Mouse (Mus musculus): ENCODE data around the gene Calml4. TPM values are rescaled to one million over a fixed set of nuclear protein-coding genes. Genes with fewer than 3 reads are reported as not detected.
"Not testable (repeated sequence)": the region's sequence is repeated elsewhere in the genome, so short reads cannot be mapped to it uniquely, and the experiment has no call there.

The Calml4 gene
- polyA plus RNA-seq, 1 experiment from 2014 or later = 107 TPM

DNA sequence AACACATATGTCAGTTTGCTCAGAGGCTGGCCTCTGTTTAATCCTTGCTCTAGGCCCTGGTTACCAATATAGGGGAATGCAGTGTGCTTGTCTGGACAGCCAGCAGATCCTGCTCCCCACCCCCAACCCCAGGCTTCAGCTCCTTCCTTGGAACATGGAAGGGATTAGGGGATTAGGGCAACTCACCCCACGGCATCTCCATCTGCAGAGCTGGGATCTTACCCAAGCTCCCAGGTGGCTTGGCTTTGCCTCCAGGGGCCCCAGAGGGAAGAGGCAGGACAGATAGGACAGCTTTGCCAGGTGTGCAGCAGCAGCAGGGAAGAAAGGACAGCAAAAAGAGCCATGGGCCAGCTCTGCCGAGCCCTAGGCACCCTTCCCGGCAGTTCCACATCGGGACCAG lies 3.0 kb downstream of the Calml4 start:
- Histone ChIP-seq H3K36me3 (no peaks in the 10 kb centered on the region), H3K27ac (no peak overlapping the region), H3K9me3 (replicated peaks) (no peaks in the 10 kb centered on the region), H3K9ac (no peak overlapping the region), H3K4me1 (peaks cover 48% of the 10 kb centered on the region), H3K27me3 (no peaks in the 10 kb centered on the region), H3K4me2 (no peak overlapping the region), H3K4me3 (replicated peaks) (no peak overlapping the region)
- no peak for ATAC-seq (replicated peaks; ENCODE audit: low FRiP score)
- 74% methylated on average over 4 of the region's 4 CpGs for WGBS

DNA sequence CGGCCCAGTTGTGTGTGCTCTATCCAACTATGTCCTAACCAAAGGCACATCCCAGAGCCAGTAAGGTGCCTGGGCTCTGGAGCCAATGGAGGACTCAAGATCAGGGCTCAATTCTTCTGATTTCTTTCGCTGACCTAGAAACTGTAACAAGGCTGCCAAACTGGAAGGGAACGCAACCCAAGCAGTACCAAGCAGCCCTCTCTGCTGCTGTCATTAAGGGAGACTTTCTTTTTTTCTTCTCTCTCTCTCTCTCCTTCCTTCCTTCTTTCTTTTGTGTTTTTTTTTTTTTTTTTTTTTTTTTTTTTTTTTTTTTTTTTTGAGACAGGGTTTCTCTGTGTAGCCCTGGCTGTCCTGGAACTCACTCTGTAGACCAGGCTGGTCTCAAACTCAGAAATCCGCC lies 11.4 kb downstream of the Calml4 start:
- not testable (repeated sequence) for H3K27ac ChIP-seq; H3K9me3 ChIP-seq (replicated peaks); H3K4me2 ChIP-seq; H3K36me3 ChIP-seq; H3K4me1 ChIP-seq; ATAC-seq (replicated peaks; ENCODE audit: low FRiP score); H3K27me3 ChIP-seq; H3K4me3 ChIP-seq (replicated peaks); H3K9ac ChIP-seq
- WGBS = 95% methylated on average over 4 of the region's 4 CpGs

DNA sequence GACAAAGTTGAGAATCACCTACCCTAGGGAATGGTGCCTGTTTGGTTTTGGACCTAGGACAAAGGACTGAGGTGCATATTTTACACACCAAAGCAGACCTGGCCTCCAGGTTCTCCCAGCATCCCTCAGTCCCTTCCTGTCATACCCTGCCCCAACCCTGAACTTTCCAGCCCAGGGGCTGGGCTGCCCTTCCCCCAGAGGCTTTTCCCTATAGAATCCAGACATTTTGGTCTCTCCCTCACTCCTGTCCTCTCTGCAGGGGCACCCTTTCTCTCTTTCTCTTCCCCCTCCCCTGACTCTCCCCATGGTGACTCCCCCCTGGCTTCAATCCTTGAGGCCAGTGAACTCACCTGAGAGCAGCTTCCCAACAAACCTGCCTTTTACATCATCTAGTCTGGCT lies 12.8 kb downstream of the Calml4 start:
- H3K4me3 ChIP-seq (replicated peaks) = no peak overlapping the region
- no peaks in the 10 kb centered on the region for H3K27me3 ChIP-seq
- no peak overlapping the region for H3K27ac ChIP-seq
- no peaks in the 10 kb centered on the region for H3K36me3 ChIP-seq
- H3K9ac ChIP-seq = no peak overlapping the region
- no peaks in the 10 kb centered on the region for H3K9me3 ChIP-seq (replicated peaks)
- ATAC-seq (replicated peaks; ENCODE audit: low FRiP score) = no peak
- H3K4me1 ChIP-seq = 0 out of 2 replicates have a peak, but pooled peaks cover 10% of the 10 kb centered on the region
- no peak overlapping the region for H3K4me2 ChIP-seq

DNA sequence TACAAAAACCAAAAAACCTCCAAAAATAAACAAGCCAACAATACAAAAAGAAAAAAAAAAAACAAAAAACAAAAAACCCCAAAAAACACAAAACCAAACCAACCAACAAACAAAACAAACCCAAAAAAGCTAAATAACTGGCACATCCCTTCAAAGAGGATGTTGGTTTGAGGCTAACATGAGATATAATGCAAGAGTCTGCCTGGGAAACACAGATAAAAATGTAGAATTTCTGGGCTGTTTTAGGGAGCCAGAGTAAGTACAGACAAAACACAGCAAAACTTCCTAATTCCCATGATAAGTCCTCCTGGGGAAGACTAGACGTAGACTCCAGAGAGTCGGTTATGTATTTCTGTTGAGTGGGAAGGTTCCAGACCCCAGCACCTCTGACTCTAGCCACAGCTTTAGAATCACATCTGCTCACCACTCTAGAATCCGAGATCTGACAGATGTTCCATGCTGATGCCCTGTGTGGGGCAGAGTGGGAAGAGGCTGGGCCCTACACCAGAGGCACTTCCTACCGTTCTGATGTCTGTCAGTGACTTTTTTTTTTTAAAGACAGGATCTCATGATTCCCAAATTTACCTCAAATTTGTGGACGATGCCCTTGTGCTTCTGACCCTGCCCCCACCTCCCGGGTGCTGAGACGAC lies 19.2 kb downstream of the Calml4 start:
- Histone ChIP-seq H3K36me3 (peaks cover 22% of the 10 kb centered on the region), H3K4me3 (replicated peaks) (no peak overlapping the region), H3K4me2 (no peak overlapping the region), H3K27ac (no peak overlapping the region), H3K9ac (no peak overlapping the region), H3K9me3 (replicated peaks) (no peaks in the 10 kb centered on the region), H3K27me3 (no peaks in the 10 kb centered on the region), H3K4me1 (0 out of 2 replicates have a peak, but pooled peaks cover 10% of the 10 kb centered on the region)
- 76% methylated on average over 7 of the region's 7 CpGs for WGBS
- ATAC-seq (replicated peaks; ENCODE audit: low FRiP score) = no peak

DNA sequence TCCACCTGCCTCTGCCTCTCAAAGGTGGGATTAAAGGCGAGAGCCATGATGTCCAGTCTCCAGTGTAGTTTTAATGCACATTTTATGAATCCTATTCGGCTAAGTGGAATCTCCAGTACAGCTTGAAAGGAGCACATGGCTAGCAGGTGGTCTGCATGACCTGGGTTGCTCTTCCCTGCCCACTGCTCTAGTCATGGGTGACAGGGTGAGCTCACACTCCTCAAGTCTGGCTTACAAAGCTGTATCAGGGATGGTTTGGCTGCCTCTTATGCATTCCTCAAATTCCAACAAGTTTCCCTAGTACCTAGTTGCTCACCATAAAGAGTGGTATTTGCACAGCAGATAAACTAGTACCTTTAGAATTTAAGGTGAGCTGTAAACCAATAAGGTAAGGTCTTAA lies 19.9 kb downstream of the Calml4 start:
- H3K27ac ChIP-seq = no peak overlapping the region
- peaks cover 28% of the 10 kb centered on the region for H3K36me3 ChIP-seq
- 0 out of 2 replicates have a peak, but pooled peaks cover 10% of the 10 kb centered on the region for H3K4me1 ChIP-seq
- H3K27me3 ChIP-seq = no peaks in the 10 kb centered on the region
- H3K9ac ChIP-seq = no peak overlapping the region
- H3K9me3 ChIP-seq (replicated peaks) = no peaks in the 10 kb centered on the region
- H3K4me2 ChIP-seq = no peak overlapping the region
- WGBS = 80% methylated on average over 2 of the region's 2 CpGs
- no peak overlapping the region for H3K4me3 ChIP-seq (replicated peaks)
- ATAC-seq (replicated peaks; ENCODE audit: low FRiP score) = no peak

DNA sequence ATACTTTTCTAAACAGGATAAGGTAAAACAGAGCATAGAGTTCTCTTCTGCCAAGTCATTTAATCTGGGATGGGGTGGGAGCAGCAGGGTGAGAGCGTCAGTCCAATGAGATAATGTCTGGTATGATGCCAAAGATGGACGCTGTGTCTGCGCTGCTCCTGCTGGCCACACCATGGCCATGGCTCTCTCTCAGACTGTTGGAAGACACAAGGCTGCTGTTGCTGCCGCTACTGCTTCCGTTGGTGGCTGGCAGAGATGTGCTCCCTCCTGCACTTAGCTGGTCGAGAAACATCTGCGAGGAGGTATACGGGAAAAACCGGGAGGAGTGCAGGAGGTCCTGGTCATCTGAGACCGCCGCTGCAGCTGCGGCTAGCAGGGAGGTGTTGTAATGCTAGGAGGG lies 24.0 kb downstream of the Calml4 start:
- no peaks in the 10 kb centered on the region for H3K27me3 ChIP-seq
- no peak overlapping the region for H3K9ac ChIP-seq
- ATAC-seq (replicated peaks; ENCODE audit: low FRiP score) = no peak
- 0 out of 2 replicates have a peak, but pooled peaks cover 3% of the 10 kb centered on the region for H3K4me1 ChIP-seq
- H3K36me3 ChIP-seq = peaks cover 64% of the 10 kb centered on the region
- no peak overlapping the region for H3K4me3 ChIP-seq (replicated peaks)
- no peaks in the 10 kb centered on the region for H3K9me3 ChIP-seq (replicated peaks)
- WGBS = 54% methylated on average over 12 of the region's 12 CpGs
- H3K4me2 ChIP-seq = no peak overlapping the region
- H3K27ac ChIP-seq = no peak overlapping the region

DNA sequence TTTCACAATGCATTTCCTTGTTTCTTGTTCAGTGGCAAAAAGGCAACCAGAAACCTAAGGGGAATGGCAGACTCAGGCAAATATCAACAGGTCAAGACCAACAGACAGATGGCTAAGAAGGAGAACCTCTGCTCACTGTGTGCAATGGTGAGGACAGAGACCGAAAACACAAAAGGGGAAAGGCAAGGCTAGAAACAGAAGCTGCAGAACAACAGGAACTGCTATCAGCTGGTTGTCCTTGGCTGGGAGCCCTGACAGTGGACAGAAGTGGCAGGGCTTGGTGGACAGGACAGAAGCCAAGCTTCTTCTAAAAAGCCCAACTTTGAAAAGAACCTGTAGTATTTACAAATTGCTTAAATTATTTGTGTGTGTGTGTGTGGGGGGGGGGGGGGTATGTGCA lies 36.6 kb downstream of the Calml4 start:
- H3K27me3 ChIP-seq = no peaks in the 10 kb centered on the region
- peaks cover 66% of the 10 kb centered on the region for H3K36me3 ChIP-seq
- H3K4me1 ChIP-seq = no peaks in the 10 kb centered on the region
- no peaks in the 10 kb centered on the region for H3K9me3 ChIP-seq (replicated peaks)
- H3K4me3 ChIP-seq (replicated peaks) = no peak overlapping the region
- no peak overlapping the region for H3K4me2 ChIP-seq
- 86% methylated on average over 1 of the region's 1 CpGs for WGBS
- no peak overlapping the region for H3K9ac ChIP-seq
- ATAC-seq (replicated peaks; ENCODE audit: low FRiP score) = no peak
- H3K27ac ChIP-seq = no peak overlapping the region; the same call in 1 of the 2 replicates

DNA sequence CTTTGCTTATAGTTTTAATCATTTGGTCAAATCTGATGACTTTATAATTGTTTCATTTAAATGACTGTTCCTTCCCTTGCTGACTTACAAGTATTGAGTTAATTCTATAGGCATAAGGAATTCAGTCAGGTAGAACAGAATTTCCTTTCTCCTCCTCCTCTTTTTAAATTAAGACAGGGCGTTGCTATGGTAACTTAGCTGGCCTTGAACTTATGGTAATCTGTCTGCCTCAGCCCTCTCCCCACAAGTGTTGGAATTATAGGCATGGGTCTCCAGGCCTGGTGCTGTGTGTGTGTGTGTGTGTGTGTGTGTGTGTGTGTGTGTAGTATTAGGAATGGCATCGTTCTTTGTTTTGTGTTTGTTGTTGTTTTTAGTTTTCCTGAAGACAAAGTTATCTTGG lies 43.9 kb downstream of the Calml4 start:
- H3K9me3 ChIP-seq (replicated peaks) = no peaks in the 10 kb centered on the region
- WGBS = 84% methylated on average over 2 of the region's 2 CpGs
- H3K4me1 ChIP-seq = 0 out of 2 replicates have a peak, but pooled peaks cover 2% of the 10 kb centered on the region
- no peaks in the 10 kb centered on the region for H3K27me3 ChIP-seq
- no peak overlapping the region for H3K9ac ChIP-seq
- H3K27ac ChIP-seq = no peak overlapping the region
- no peak overlapping the region for H3K4me2 ChIP-seq
- no peak overlapping the region for H3K4me3 ChIP-seq (replicated peaks)
- peaks cover 37% of the 10 kb centered on the region for H3K36me3 ChIP-seq
- no peak for ATAC-seq (replicated peaks; ENCODE audit: low FRiP score)

DNA sequence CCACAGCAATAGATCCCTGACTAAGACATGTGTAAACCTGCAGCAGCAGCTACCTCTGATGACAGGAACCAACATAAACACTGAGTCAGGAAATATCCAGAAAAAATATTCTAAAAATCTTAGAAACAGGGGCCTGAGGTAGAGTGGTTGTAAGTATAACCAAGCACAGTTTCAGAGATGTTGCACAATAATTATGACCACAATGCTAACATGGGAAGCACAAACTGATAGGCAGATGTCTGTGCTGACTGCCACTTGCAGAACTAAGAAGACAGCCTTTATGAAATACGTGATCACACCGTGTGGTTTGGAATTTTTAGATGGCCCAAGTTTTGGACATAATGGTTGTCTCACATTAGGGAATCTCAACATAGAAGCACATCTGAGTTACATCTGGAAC lies 46.0 kb downstream of the Calml4 start:
- Histone ChIP-seq H3K27ac (no peak overlapping the region), H3K4me3 (replicated peaks) (no peak overlapping the region), H3K4me1 (0 out of 2 replicates have a peak, but pooled peaks cover 2% of the 10 kb centered on the region), H3K9ac (no peak overlapping the region), H3K36me3 (peaks cover 33% of the 10 kb centered on the region), H3K27me3 (no peaks in the 10 kb centered on the region), H3K4me2 (no peak overlapping the region), H3K9me3 (replicated peaks) (no peaks in the 10 kb centered on the region)
- 96% methylated on average over 2 of the region's 2 CpGs for WGBS
- no peak for ATAC-seq (replicated peaks; ENCODE audit: low FRiP score)

DNA sequence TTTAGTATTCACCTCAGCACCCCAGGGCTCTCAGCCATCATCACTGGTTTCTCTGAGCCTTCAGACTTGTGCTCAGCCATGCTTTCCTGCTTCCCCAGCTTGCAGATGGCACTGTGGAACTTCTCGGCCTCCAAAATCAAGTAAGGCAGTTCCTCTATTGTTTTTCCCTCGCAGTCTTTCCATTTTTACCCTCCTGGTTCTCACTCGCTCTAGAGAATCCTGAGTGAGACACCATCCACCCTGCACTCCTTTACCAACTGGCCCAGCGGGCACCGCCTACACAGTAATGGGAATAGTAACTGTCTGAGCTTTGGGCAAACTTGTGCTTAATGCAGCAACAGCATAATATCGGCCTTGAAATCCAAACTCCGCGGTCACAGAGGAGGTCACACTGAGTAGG lies 47.2 kb downstream of the Calml4 start:
- no peaks in the 10 kb centered on the region for H3K27me3 ChIP-seq
- no peaks in the 10 kb centered on the region for H3K9me3 ChIP-seq (replicated peaks)
- no peak overlapping the region for H3K4me2 ChIP-seq
- H3K9ac ChIP-seq = no peak overlapping the region
- peaks cover 41% of the 10 kb centered on the region for H3K36me3 ChIP-seq
- H3K27ac ChIP-seq = no peak overlapping the region
- H3K4me1 ChIP-seq = 0 out of 2 replicates have a peak, but pooled peaks cover 2% of the 10 kb centered on the region
- WGBS = 90% methylated on average over 8 of the region's 8 CpGs
- no peak overlapping the region for H3K4me3 ChIP-seq (replicated peaks)
- ATAC-seq (replicated peaks; ENCODE audit: low FRiP score) = no peak

DNA sequence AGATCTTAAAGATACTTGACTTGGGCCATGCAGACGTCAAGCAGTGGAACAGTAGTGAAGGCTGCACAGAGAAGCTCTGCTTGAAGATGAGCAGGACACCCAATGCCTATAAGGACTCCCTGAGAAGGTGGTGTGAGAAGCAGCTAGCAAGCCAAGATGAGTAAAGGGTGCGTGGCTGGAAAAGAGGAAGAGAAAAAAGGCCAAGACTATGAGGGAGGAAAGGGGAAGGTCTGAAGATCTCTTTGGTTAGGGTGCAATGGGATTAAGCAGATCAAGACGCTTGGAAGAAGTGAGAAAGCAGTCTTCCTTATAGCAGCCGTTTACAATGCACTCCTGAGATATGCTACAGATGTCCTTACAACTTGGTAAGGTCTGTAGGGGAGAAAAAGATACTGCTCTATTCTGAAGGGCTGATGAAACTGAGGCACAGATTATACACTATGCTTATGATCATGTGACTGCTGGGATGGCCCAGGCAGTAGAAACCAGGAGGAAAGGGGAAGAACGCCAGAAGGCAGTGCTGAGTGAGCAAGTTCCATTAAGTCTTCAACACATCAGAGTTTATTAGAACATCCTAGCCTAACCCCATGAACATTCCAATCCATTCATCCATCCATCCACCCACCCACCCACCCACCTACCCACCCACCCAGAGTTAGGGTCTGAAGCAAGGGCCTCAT lies 55.6 kb downstream of the Calml4 start:
- Histone ChIP-seq H3K27me3 (no peaks in the 10 kb centered on the region), H3K4me3 (replicated peaks) (no peak overlapping the region), H3K36me3 (peaks cover 73% of the 10 kb centered on the region), H3K4me1 (no peaks in the 10 kb centered on the region), H3K9me3 (replicated peaks) (no peaks in the 10 kb centered on the region), H3K27ac (no peak overlapping the region), H3K9ac (no peak overlapping the region), H3K4me2 (no peak overlapping the region)
- no peak for ATAC-seq (replicated peaks; ENCODE audit: low FRiP score)
- WGBS = 88% methylated on average over 5 of the region's 5 CpGs

DNA sequence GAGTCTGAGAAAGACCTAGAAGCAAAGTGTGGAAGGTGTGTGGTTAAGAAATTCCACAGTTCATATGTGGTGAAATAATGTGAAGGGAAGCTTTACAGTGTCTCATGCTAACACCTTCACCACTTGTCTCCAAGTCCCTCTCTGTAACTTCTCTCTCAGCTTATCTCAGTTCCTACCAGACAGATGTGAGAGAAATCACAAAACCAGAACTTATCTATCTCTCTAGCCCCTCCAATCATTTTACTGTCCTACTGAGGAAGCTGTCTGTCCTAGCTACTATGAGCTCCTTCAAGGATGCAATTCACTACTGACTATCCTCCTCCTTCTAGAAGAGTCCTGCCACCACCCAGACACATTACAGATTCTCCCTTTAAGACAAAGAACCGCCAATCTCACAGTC lies 59.2 kb downstream of the Calml4 start:
- Histone ChIP-seq H3K27ac (no peak overlapping the region), H3K9me3 (replicated peaks) (no peaks in the 10 kb centered on the region), H3K4me3 (replicated peaks) (no peak overlapping the region), H3K4me1 (no peaks in the 10 kb centered on the region), H3K9ac (no peak overlapping the region), H3K27me3 (no peaks in the 10 kb centered on the region), H3K36me3 (peaks cover 57% of the 10 kb centered on the region), H3K4me2 (no peak overlapping the region)
- ATAC-seq (replicated peaks; ENCODE audit: low FRiP score) = no peak
- WGBS = 100% methylated on average over 1 of the region's 1 CpGs
